Mouse (Mus musculus): ENCODE results near the gene Ift52.
A peak's percentile ranks its signal among the peaks of the same experiment; 100 is the strongest.

GRCm38 (mm10) chr2:162987218-162987617 is 29.9 kb upstream of the Ift52 start, which contains the start of gene Sgk2:
- TF ChIP-seq POLR2AphosphoS2 (IDR thresholded peaks at IDR 0.05; ENCODE audit: insufficient read length, low read depth) (no peak), MYOD1 (IDR thresholded peaks at IDR 0.05; ENCODE audit: control insufficient read depth in 1 of 3, insufficient read length in 2 of 3, low read depth in 2 of 3) (peak in 1 of 3 experiments; percentile 38), TCF12 (IDR thresholded peaks at IDR 0.05; ENCODE audit: insufficient read depth, poor library complexity, severe bottlenecking) (no peak), POLR2A (IDR thresholded peaks at IDR 0.05; ENCODE audit: insufficient read length, low read depth) (no peak), USF1 (IDR thresholded peaks at IDR 0.05; ENCODE audit: low read depth) (no peak), MAX (IDR thresholded peaks at IDR 0.05; ENCODE audit: low read depth) (no peak), E2F4 (IDR thresholded peaks at IDR 0.05; ENCODE audit: insufficient read depth) (no peak), SRF (IDR thresholded peaks at IDR 0.05; ENCODE audit: control insufficient read depth, insufficient read length, low read depth) (no peak), CEBPB (IDR thresholded peaks at IDR 0.05; ENCODE audit: insufficient read depth, poor library complexity, severe bottlenecking) (no peak), REST (IDR thresholded peaks at IDR 0.05; ENCODE audit: insufficient read depth, insufficient read length) (no peak), MYOG (IDR thresholded peaks at IDR 0.05; ENCODE audit: control insufficient read depth in 1 of 3, insufficient read depth in 1 of 3, insufficient read length in 2 of 3, low read depth in 2 of 3) (no peak)
